Comparison of ENCODE assay signal across 10 mouse cellular contexts in genomic region chr4:142267348-142267819, GRCm38 (mm10). TPM values are rescaled to one million over a fixed set of nuclear protein-coding genes. Genes with fewer than 3 reads are reported as not detected.
DNase-seq lines count a peak whose midpoint lies in the region; ATAC-seq and TF ChIP-seq lines count a peak whose summit lies in the region.
"Had no signal": no experiment of that assay in that cellular context is flagged by ENCODE, and none has a peak within 500 bp of the region (broad histone marks: within the 10 kb centered on the region; RNA-seq: fewer than 3 reads in every experiment).

No protein-coding gene starts in this region.

- no peaks in the 10 kb centered on the region for H3K27me3 ChIP-seq in forebrain, postnatal 0 days (ENCODE audit: insufficient read depth, low read length)
- H3K27me3 ChIP-seq in midbrain, embryonic 14.5 days (ENCODE audit: control insufficient read depth, insufficient read depth, low read length) = no peaks in the 10 kb centered on the region
- H3K27me3 ChIP-seq: intestine, embryonic 15.5 days; liver, embryonic 12.5 days had no signal

- H3K27ac ChIP-seq in forebrain, postnatal 0 days (ENCODE audit: low read depth, low read length) = peak overlapping the region; percentile 45; the same call in 1 of the 2 replicates
- H3K27ac ChIP-seq in midbrain, embryonic 14.5 days (replicated peaks; ENCODE audit: low read depth, low read length) = peak overlapping the region; percentile 71
- H3K27ac ChIP-seq: intestine, embryonic 15.5 days; liver, embryonic 12.5 days had no signal

- H3K4me2 ChIP-seq in forebrain, postnatal 0 days (ENCODE audit: low read depth) = no peak overlapping the region
- no peak overlapping the region for H3K4me2 ChIP-seq in midbrain, embryonic 14.5 days (ENCODE audit: low read length)
- H3K4me2 ChIP-seq: intestine, embryonic 15.5 days; liver, embryonic 12.5 days had no signal

- TF ChIP-seq CTCF in forebrain, postnatal 0 days (IDR thresholded peaks at IDR 0.05; ENCODE audit: low read depth) = no peak; the same call in 1 of the 2 replicates

- H3K9ac ChIP-seq in forebrain, postnatal 0 days = no peak overlapping the region
- no peak overlapping the region for H3K9ac ChIP-seq in midbrain, embryonic 14.5 days (replicated peaks; ENCODE audit: low read length)
- H3K9ac ChIP-seq: intestine, embryonic 15.5 days; liver, embryonic 12.5 days had no signal

- peak; percentile 29 for DNase-seq in embryo, embryonic 11 days
- no peak for DNase-seq in embryo, embryonic 10.5 days (ENCODE audit: low spot score)
- peak; percentile 71 for DNase-seq in brain, embryonic 18.5 days (ENCODE audit: low read depth, low spot score)
- peak; percentile 85 for DNase-seq in forebrain, postnatal 0 days
- peak; percentile 79 for DNase-seq in midbrain, embryonic 14.5 days
- DNase-seq in lung, postnatal 4 days = no peak

- WGBS in forebrain, postnatal 0 days = 6% methylated on average over 4 of the region's 4 CpGs
- WGBS in midbrain, embryonic 14.5 days = 3% methylated on average over 4 of the region's 4 CpGs

- ATAC-seq in forebrain, postnatal 0 days = peak; percentile 95
- peak; percentile 76 for ATAC-seq in midbrain, embryonic 14.5 days (ENCODE audit: low FRiP score, low TSS enrichment)
- no peak for ATAC-seq in megakaryocyte progenitor cell, adult 5-6 weeks (replicated peaks; ENCODE audit: poor library complexity)
- ATAC-seq in monocyte, adult 5-6 weeks (replicated peaks; ENCODE audit: insufficient number of reproducible peaks, low FRiP score, low TSS enrichment, poor library complexity, severe bottlenecking) = no peak
- ATAC-seq: intestine, embryonic 15.5 days; liver, embryonic 12.5 days had no signal

- H3K4me3 ChIP-seq in forebrain, postnatal 0 days (ENCODE audit: low read depth, low read length) = no peak overlapping the region
- H3K4me3 ChIP-seq in midbrain, embryonic 14.5 days (replicated peaks; ENCODE audit: low read depth, low read length) = no peak overlapping the region
- H3K4me3 ChIP-seq: intestine, embryonic 15.5 days; liver, embryonic 12.5 days had no signal

- H3K36me3 ChIP-seq in forebrain, postnatal 0 days (ENCODE audit: insufficient read depth) = no peaks in the 10 kb centered on the region
- H3K36me3 ChIP-seq in midbrain, embryonic 14.5 days (ENCODE audit: control insufficient read depth, insufficient read depth, low read length) = no peaks in the 10 kb centered on the region
- H3K36me3 ChIP-seq: intestine, embryonic 15.5 days; liver, embryonic 12.5 days had no signal

- H3K4me1 ChIP-seq in forebrain, postnatal 0 days (ENCODE audit: insufficient read depth) = peaks cover 11% of the 10 kb centered on the region
- peaks cover 11% of the 10 kb centered on the region for H3K4me1 ChIP-seq in midbrain, embryonic 14.5 days (ENCODE audit: control insufficient read depth, insufficient read depth, low read length)
- H3K4me1 ChIP-seq: intestine, embryonic 15.5 days; liver, embryonic 12.5 days had no signal

- no peaks in the 10 kb centered on the region for H3K9me3 ChIP-seq in forebrain, postnatal 0 days (ENCODE audit: low read length)
- peaks cover 5% of the 10 kb centered on the region; the same call in 1 of the 2 replicates for H3K9me3 ChIP-seq in midbrain, embryonic 14.5 days (ENCODE audit: control insufficient read depth, low read length)
- H3K9me3 ChIP-seq: intestine, embryonic 15.5 days; liver, embryonic 12.5 days had no signal

RNA-seq across cellular contexts. Expression of gene Kazn, which starts 28.2 kb away (rescaled TPM):
- total RNA-seq in forebrain, postnatal 0 days (2014; rRNA removed) = 48.4 and 56.4 TPM in 2 replicates
- polyA plus RNA-seq in forebrain, postnatal 0 days (2015; fragmentation: Nextera tagmentation; extraction: Ambion mirVana) = 15.1 and 18.7 TPM in 2 replicates
- 19.9 and 27.1 TPM in 2 replicates for polyA plus RNA-seq in midbrain, embryonic 14.5 days (2014; fragmentation: Nextera tagmentation; extraction: Ambion mirVana)
- 0.68 and 0.96 TPM in 2 replicates for total RNA-seq in megakaryocyte progenitor cell, adult 5-6 weeks (2015)
- total RNA-seq in megakaryocyte progenitor cell, adult 5-6 weeks (2017) = 1.2 and 1.6 TPM in 2 replicates
- not detected in 3 replicates for total RNA-seq in monocyte, adult 5-6 weeks (2017)

Comparison
In these comparisons a context has a peak if more than half of its experiments do, and no peak if none do; other contexts are left out.
1. DNase-seq: peak in embryo, embryonic 11 days (single experiment), brain, embryonic 18.5 days (single experiment), forebrain, postnatal 0 days (single experiment) and midbrain, embryonic 14.5 days (single experiment); none in embryo, embryonic 10.5 days (single experiment) and lung, postnatal 4 days (0 of 2).
2. ATAC-seq: peak in forebrain, postnatal 0 days (single experiment) and midbrain, embryonic 14.5 days (single experiment); none in megakaryocyte progenitor cell, adult 5-6 weeks (single experiment) and monocyte, adult 5-6 weeks (single experiment).
3. RNA of gene Kazn, which starts 28.2 kb away (total RNA-seq): 48.4 to 56.4 TPM in forebrain, postnatal 0 days; 0.68 to 1.6 TPM in megakaryocyte progenitor cell, adult 5-6 weeks and not detected in monocyte, adult 5-6 weeks; every median in the first group is over 10 times any median in the second.